In genomic region chr17:33254530-33255318, GRCm38 (mm10) we compare ENCODE assay signal across 9 mouse cellular contexts. TPM values are rescaled to one million over a fixed set of nuclear protein-coding genes. Genes with fewer than 3 reads are reported as not detected.
DNase-seq lines count a peak whose midpoint lies in the region; ATAC-seq and TF ChIP-seq lines count a peak whose summit lies in the region.
"Not testable (repeated sequence)": the region's sequence is repeated elsewhere in the genome, so short reads cannot be mapped to it uniquely, and the experiment has no call there.
"Had no signal": no experiment of that assay in that cellular context is flagged by ENCODE, and none has a peak within 500 bp of the region (broad histone marks: within the 10 kb centered on the region; RNA-seq: fewer than 3 reads in every experiment).

Gene Zfp955a, minus strand, starts transcription at chr17:33255145.

- WGBS in heart, embryonic 10.5 days, result 32% methylated on average over 1 of the region's 34 CpGs
- 29% methylated on average over 1 of the region's 34 CpGs for WGBS in hindbrain, embryonic 13.5 days
- 24% methylated on average over 1 of the region's 34 CpGs for WGBS in limb, embryonic 11.5 days
- WGBS in lung, postnatal 0 days, result 38% methylated on average over 1 of the region's 34 CpGs
- WGBS in neural tube, embryonic 12.5 days, result 25% methylated on average over 1 of the region's 34 CpGs

- in situ Hi-C loops in ES-E14 (cut with MboI; ENCODE audit: low sequenced_read_pairs in 2 of 2, unreplicated experiment in 2 of 2), result not testable (repeated sequence)

- DNase-seq in ES-E14 (ENCODE audit: low read depth, low spot score); heart, embryonic 10.5 days (ENCODE audit: low spot score); layer of hippocampus, adult 2 months (ENCODE audit: low spot score in 2 of 2); limb, embryonic 11.5 days (ENCODE audit: low spot score); lung, postnatal 0 days (ENCODE audit: low spot score): not testable (repeated sequence)

- not testable (repeated sequence) for TF ChIP-seq EP300 in lung, postnatal 0 days (IDR thresholded peaks at IDR 0.05)

- peak within 1 kb of the TSS; percentile 23; the same call in 1 of the 2 replicates for H3K4me2 ChIP-seq in hindbrain, embryonic 13.5 days
- H3K4me2 ChIP-seq in limb, embryonic 11.5 days (ENCODE audit: low read depth, severe bottlenecking); lung, postnatal 0 days (replicated peaks; ENCODE audit: low read depth, low read length): not testable (repeated sequence)
- peak within 1 kb of the TSS; percentile 32; the same call in 1 of the 2 replicates for H3K4me2 ChIP-seq in neural tube, embryonic 12.5 days (replicated peaks)

- ATAC-seq in hindbrain, embryonic 13.5 days (ENCODE audit: low FRiP score), result peak; percentile 99
- peak; percentile 92 for ATAC-seq in limb, embryonic 11.5 days (ENCODE audit: insufficient number of reproducible peaks, low FRiP score, low TSS enrichment, low read depth)
- peak; percentile 100 for ATAC-seq in lung, postnatal 0 days
- peak; percentile 99 for ATAC-seq in neural tube, embryonic 12.5 days (ENCODE audit: low FRiP score, low read depth)

- not testable (repeated sequence) for TF ChIP-seq POLR2A in embryonic fibroblast, embryonic 13.5 days (IDR thresholded peaks at IDR 0.05; ENCODE audit: low read depth, low read length)

- not testable (repeated sequence) for H3K36me3 ChIP-seq in ES-E14 (ENCODE audit: control insufficient read depth, insufficient read depth, low read length, poor library complexity, severe bottlenecking); heart, embryonic 10.5 days; hindbrain, embryonic 13.5 days; limb, embryonic 11.5 days (ENCODE audit: control insufficient read depth, insufficient read depth, low read length); lung, postnatal 0 days (ENCODE audit: insufficient read depth, low read length); neural tube, embryonic 12.5 days

- H3K4me1 ChIP-seq in ES-E14 (ENCODE audit: control insufficient read depth in 2 of 2, insufficient read depth in 2 of 2, low read length in 2 of 2, poor library complexity in 1 of 2); embryonic fibroblast, embryonic 13.5 days (ENCODE audit: control insufficient read depth, insufficient read depth, low read length); heart, embryonic 10.5 days; hindbrain, embryonic 13.5 days (replicated peaks); limb, embryonic 11.5 days (ENCODE audit: control insufficient read depth, insufficient read depth, low read length); lung, postnatal 0 days (ENCODE audit: insufficient read depth, low read depth, low read length); neural tube, embryonic 12.5 days: not testable (repeated sequence)

- not testable (repeated sequence) for H3K4me3 ChIP-seq in ES-E14 (ENCODE audit: insufficient read depth in 1 of 2, low read depth in 1 of 2, low read length in 2 of 2, poor library complexity in 1 of 2, severe bottlenecking in 1 of 2); embryonic fibroblast, embryonic 13.5 days (ENCODE audit: insufficient read depth, low read length); heart, embryonic 10.5 days; hindbrain, embryonic 13.5 days; limb, embryonic 11.5 days (ENCODE audit: low read depth, low read length); lung, postnatal 0 days (ENCODE audit: low read depth, low read length); neural tube, embryonic 12.5 days
- peak within 1 kb of the TSS; percentile 45 for H3K4me3 ChIP-seq in layer of hippocampus, adult 2 months

- not testable (repeated sequence) for H3K27me3 ChIP-seq in heart, embryonic 10.5 days (ENCODE audit: insufficient read depth, poor library complexity, severe bottlenecking); hindbrain, embryonic 13.5 days; limb, embryonic 11.5 days (ENCODE audit: control insufficient read depth, insufficient read depth, low read length); lung, postnatal 0 days (replicated peaks; ENCODE audit: insufficient read depth, low read length); neural tube, embryonic 12.5 days (replicated peaks)

- H3K9ac ChIP-seq in ES-E14 (ENCODE audit: insufficient read depth, low read depth, low read length, poor library complexity, severe bottlenecking); hindbrain, embryonic 13.5 days; limb, embryonic 11.5 days (ENCODE audit: low read length); lung, postnatal 0 days (replicated peaks; ENCODE audit: low read depth); neural tube, embryonic 12.5 days: not testable (repeated sequence)

- not testable (repeated sequence) for TF ChIP-seq CTCF in embryonic fibroblast, embryonic 13.5 days (IDR thresholded peaks at IDR 0.05; ENCODE audit: borderline replicate concordance, insufficient read depth, low read length); layer of hippocampus, adult 2 months (conservative IDR thresholded peaks at IDR 0.05); lung, postnatal 0 days (IDR thresholded peaks at IDR 0.05)

- H3K9me3 ChIP-seq in ES-E14 (ENCODE audit: control insufficient read depth, insufficient read depth, low read depth, low read length); heart, embryonic 10.5 days; hindbrain, embryonic 13.5 days; limb, embryonic 11.5 days (ENCODE audit: control insufficient read depth, low read length); lung, postnatal 0 days (ENCODE audit: low read length); neural tube, embryonic 12.5 days: not testable (repeated sequence)

- not testable (repeated sequence) for H3K27ac ChIP-seq in ES-E14 (ENCODE audit: insufficient read depth, low read depth, low read length, poor library complexity, severe bottlenecking); embryonic fibroblast, embryonic 13.5 days (ENCODE audit: insufficient read depth, low read length); heart, embryonic 10.5 days; hindbrain, embryonic 13.5 days; layer of hippocampus, adult 2 months; limb, embryonic 11.5 days (replicated peaks; ENCODE audit: low read depth, low read length); lung, postnatal 0 days (ENCODE audit: low read length); neural tube, embryonic 12.5 days

RNA-seq across cellular contexts. Expression of gene Zfp955a, which starts in this region (rescaled TPM):
- total RNA-seq in ES-E14 (2012; rRNA removed), result 12.4 and 14.5 TPM in 2 replicates
- 12.6 and 13.3 TPM in 2 replicates for polyA plus RNA-seq in embryonic fibroblast, embryonic 13.5 days (2011; ENCODE audit: insufficient read length, low read depth, missing spikeins)
- 13.9 and 14.0 TPM in 2 replicates for polyA plus RNA-seq in heart, embryonic 10.5 days (2016; fragmentation: Nextera tagmentation; extraction: Ambion mirVana)
- polyA plus RNA-seq in hindbrain, embryonic 13.5 days (2015; fragmentation: Nextera tagmentation; extraction: Ambion mirVana), result 23.0 and 23.3 TPM in 2 replicates
- total RNA-seq in layer of hippocampus, adult 2 months (2021), result 10 to 100 TPM; 12.4 to 14.5 TPM
- polyA plus RNA-seq in limb, embryonic 11.5 days (2014; fragmentation: Nextera tagmentation; extraction: Ambion mirVana), result 18.8 and 19.1 TPM in 2 replicates
- polyA plus RNA-seq in lung, postnatal 0 days (2015; fragmentation: Nextera tagmentation; extraction: Ambion mirVana), result 9.4 and 9.6 TPM in 2 replicates
- polyA plus RNA-seq in neural tube, embryonic 12.5 days (2016; fragmentation: Nextera tagmentation; extraction: Ambion mirVana), result 17.7 and 21.3 TPM in 2 replicates
- polyA plus RNA-seq: erythroblast, embryonic 14.5 days had no signal
